Mouse (Mus musculus): ENCODE data around the gene 2900026A02Rik.

DNA sequence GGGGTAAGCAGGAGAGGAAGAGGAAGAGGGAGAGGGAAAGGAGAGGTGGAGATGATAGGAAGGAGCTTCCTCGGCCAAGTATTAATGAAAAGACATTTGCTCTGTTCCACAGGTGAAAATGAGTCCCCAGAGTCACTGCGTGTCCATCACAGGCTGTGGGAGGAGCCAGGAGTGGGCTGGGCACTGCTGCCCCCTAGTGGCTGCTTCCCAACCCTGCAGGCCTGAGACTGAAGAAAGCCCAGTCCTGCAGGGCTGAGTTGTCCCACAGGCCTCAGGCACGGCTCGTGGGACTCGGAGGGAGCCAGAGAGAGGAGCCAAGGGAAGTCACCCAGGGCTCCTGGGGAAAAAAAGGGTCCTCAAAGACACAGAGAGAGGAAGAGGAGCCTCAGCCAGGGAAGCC lies 47.7 kb downstream of the 2900026A02Rik start:
- no peak for TF ChIP-seq CTCF (IDR thresholded peaks at IDR 0.05; ENCODE audit: low read depth, low read length)
- no peak for TF ChIP-seq TAL1 (conservative IDR thresholded peaks at IDR 0.05; ENCODE audit: low read depth, low read length)
- no peak for TF ChIP-seq GATA2 (IDR thresholded peaks at IDR 0.05; ENCODE audit: borderline replicate concordance, low read depth, low read length)
- no peak for TF ChIP-seq POLR2AphosphoS5 (IDR thresholded peaks at IDR 0.05; ENCODE audit: insufficient replicate concordance, low read depth, low read length)
- TF ChIP-seq GATA1 (IDR thresholded peaks at IDR 0.05; ENCODE audit: borderline replicate concordance, low read length) = no peak
